In genomic region chr13:99071413-99071812, GRCm38 (mm10) we compare ENCODE assay signal across 9 mouse cellular contexts.
DNase-seq lines count a peak whose midpoint lies in the region; ATAC-seq and TF ChIP-seq lines count a peak whose summit lies in the region.
"Had no signal": no experiment of that assay in that cellular context is flagged by ENCODE, and none has a peak within 500 bp of the region (broad histone marks: within the 10 kb centered on the region; RNA-seq: fewer than 3 reads in every experiment).

No protein-coding gene starts in this region.

- H3K4me2 ChIP-seq in forebrain, embryonic 11.5 days (ENCODE audit: low read depth, low read length, severe bottlenecking): no peak overlapping the region
- H3K4me2 ChIP-seq in lung, embryonic 16.5 days (ENCODE audit: low read depth, low read length): no peak overlapping the region
- H3K4me2 ChIP-seq in hindbrain, embryonic 12.5 days (replicated peaks): no peak overlapping the region
- H3K4me2 ChIP-seq in stomach, postnatal 0 days (replicated peaks; ENCODE audit: low read depth): no peak overlapping the region

- no peaks in the 10 kb centered on the region for H3K27me3 ChIP-seq in forebrain, embryonic 11.5 days (ENCODE audit: control insufficient read depth, insufficient read depth, low read length)
- H3K27me3 ChIP-seq in forebrain, embryonic 10.5 days (ENCODE audit: poor library complexity, severe bottlenecking): no peaks in the 10 kb centered on the region
- H3K27me3 ChIP-seq in lung, embryonic 16.5 days (ENCODE audit: control insufficient read depth, insufficient read depth, low read depth, low read length): no peaks in the 10 kb centered on the region
- no peaks in the 10 kb centered on the region for H3K27me3 ChIP-seq in hindbrain, embryonic 12.5 days
- no peaks in the 10 kb centered on the region for H3K27me3 ChIP-seq in stomach, postnatal 0 days (ENCODE audit: control insufficient read depth, insufficient read depth, low read length)

- H3K36me3 ChIP-seq in forebrain, embryonic 11.5 days (ENCODE audit: control insufficient read depth, insufficient read depth, low read length): no peaks in the 10 kb centered on the region
- no peaks in the 10 kb centered on the region for H3K36me3 ChIP-seq in forebrain, embryonic 10.5 days (replicated peaks)
- H3K36me3 ChIP-seq in lung, embryonic 16.5 days (ENCODE audit: control insufficient read depth, insufficient read depth, low read length): no peaks in the 10 kb centered on the region
- H3K36me3 ChIP-seq in hindbrain, embryonic 12.5 days: no peaks in the 10 kb centered on the region
- H3K36me3 ChIP-seq in stomach, postnatal 0 days (ENCODE audit: control insufficient read depth, insufficient read depth, low read length): no peaks in the 10 kb centered on the region

- H3K9ac ChIP-seq in forebrain, embryonic 11.5 days (ENCODE audit: low read length): no peak overlapping the region
- no peak overlapping the region for H3K9ac ChIP-seq in lung, embryonic 16.5 days (ENCODE audit: low read length)
- no peak overlapping the region for H3K9ac ChIP-seq in hindbrain, embryonic 12.5 days
- H3K9ac ChIP-seq in stomach, postnatal 0 days (ENCODE audit: low read length): no peak overlapping the region

- 48% methylated on average over 6 of the region's 6 CpGs for WGBS in forebrain, embryonic 11.5 days
- whole genome bisulfite sequencing in forebrain, embryonic 10.5 days: 70% methylated on average over 6 of the region's 6 CpGs
- WGBS in lung, embryonic 16.5 days: 30% methylated on average over 6 of the region's 6 CpGs
- 39% methylated on average over 6 of the region's 6 CpGs for WGBS in hindbrain, embryonic 12.5 days
- WGBS in stomach, postnatal 0 days: 27% methylated on average over 6 of the region's 6 CpGs

- DNase-seq in forebrain, embryonic 11.5 days (ENCODE audit: low spot score): peak; percentile 49
- no peak for DNase-seq in forebrain, embryonic 10.5 days (ENCODE audit: extremely low spot score, low spot score)
- no peak for DNase-seq in lung, postnatal 36 days
- DNase-seq in stomach, postnatal 0 days (ENCODE audit: low spot score): no peak
- DNase-seq in kidney, postnatal 25 days: no peak
- DNase-seq: spleen, adult 18-20 months had no signal

- TF ChIP-seq EP300 in stomach, postnatal 0 days (optimal IDR thresholded peaks at IDR 0.05): no peak

- no peak for TF ChIP-seq CTCF in stomach, postnatal 0 days (IDR thresholded peaks at IDR 0.05; ENCODE audit: low read depth)

- H3K9me3 ChIP-seq in forebrain, embryonic 11.5 days (ENCODE audit: control insufficient read depth, low read length): no peaks in the 10 kb centered on the region
- H3K9me3 ChIP-seq in forebrain, embryonic 10.5 days: no peaks in the 10 kb centered on the region
- H3K9me3 ChIP-seq in lung, embryonic 16.5 days (ENCODE audit: control insufficient read depth, low read length): no peaks in the 10 kb centered on the region
- H3K9me3 ChIP-seq in hindbrain, embryonic 12.5 days (replicated peaks): no peaks in the 10 kb centered on the region
- H3K9me3 ChIP-seq in stomach, postnatal 0 days (ENCODE audit: control insufficient read depth, low read length): no peaks in the 10 kb centered on the region

- ATAC-seq in forebrain, embryonic 11.5 days (replicated peaks; ENCODE audit: low FRiP score): no peak
- ATAC-seq in lung, embryonic 16.5 days (ENCODE audit: low read depth): 0 out of 2 replicates have a peak, but pooled peaks have one; percentile 7
- no peak for ATAC-seq in hindbrain, embryonic 12.5 days (ENCODE audit: low FRiP score)
- ATAC-seq in stomach, postnatal 0 days (ENCODE audit: low FRiP score, low TSS enrichment): no peak; the same call in 1 of the 2 replicates
- ATAC-seq in frontal cortex, adult (ENCODE audit: low TSS enrichment): no peak

- no peaks in the 10 kb centered on the region for H3K4me1 ChIP-seq in forebrain, embryonic 11.5 days (replicated peaks; ENCODE audit: control insufficient read depth, insufficient read depth, low read length)
- peaks cover 10% of the 10 kb centered on the region; the same call in 1 of the 2 replicates for H3K4me1 ChIP-seq in forebrain, embryonic 10.5 days
- H3K4me1 ChIP-seq in lung, embryonic 16.5 days (replicated peaks; ENCODE audit: control insufficient read depth, insufficient read depth, low read length): peaks cover 3% of the 10 kb centered on the region; the same call in 1 of the 2 replicates
- peaks cover 8% of the 10 kb centered on the region for H3K4me1 ChIP-seq in hindbrain, embryonic 12.5 days
- no peaks in the 10 kb centered on the region for H3K4me1 ChIP-seq in stomach, postnatal 0 days (replicated peaks; ENCODE audit: control insufficient read depth, insufficient read depth)

- no peak overlapping the region for H3K4me3 ChIP-seq in forebrain, embryonic 11.5 days (ENCODE audit: low read depth, low read length)
- no peak overlapping the region for H3K4me3 ChIP-seq in forebrain, embryonic 10.5 days
- H3K4me3 ChIP-seq in lung, embryonic 16.5 days (ENCODE audit: low read length): no peak overlapping the region
- H3K4me3 ChIP-seq in hindbrain, embryonic 12.5 days: no peak overlapping the region
- H3K4me3 ChIP-seq in stomach, postnatal 0 days (ENCODE audit: low read depth, low read length): no peak overlapping the region

- H3K27ac ChIP-seq in forebrain, embryonic 11.5 days (ENCODE audit: low read depth, low read length): no peak overlapping the region
- no peak overlapping the region; the same call in 1 of the 2 replicates for H3K27ac ChIP-seq in forebrain, embryonic 10.5 days
- H3K27ac ChIP-seq in lung, embryonic 16.5 days (ENCODE audit: low read length): no peak overlapping the region
- peak overlapping the region; percentile 17; the same call in 1 of the 2 replicates for H3K27ac ChIP-seq in hindbrain, embryonic 12.5 days
- H3K27ac ChIP-seq in stomach, postnatal 0 days (replicated peaks): 0 out of 2 replicates have a peak overlapping the region, but pooled peaks have one; percentile 30

Comparison
In these comparisons a context has a peak if more than half of its experiments do, and no peak if none do; other contexts are left out.
1. H3K27ac ChIP-seq: peak in hindbrain, embryonic 12.5 days (single experiment) and stomach, postnatal 0 days (single experiment); none in forebrain, embryonic 11.5 days (single experiment), forebrain, embryonic 10.5 days (single experiment) and lung, embryonic 16.5 days (single experiment).